In the genomic region with DNA sequence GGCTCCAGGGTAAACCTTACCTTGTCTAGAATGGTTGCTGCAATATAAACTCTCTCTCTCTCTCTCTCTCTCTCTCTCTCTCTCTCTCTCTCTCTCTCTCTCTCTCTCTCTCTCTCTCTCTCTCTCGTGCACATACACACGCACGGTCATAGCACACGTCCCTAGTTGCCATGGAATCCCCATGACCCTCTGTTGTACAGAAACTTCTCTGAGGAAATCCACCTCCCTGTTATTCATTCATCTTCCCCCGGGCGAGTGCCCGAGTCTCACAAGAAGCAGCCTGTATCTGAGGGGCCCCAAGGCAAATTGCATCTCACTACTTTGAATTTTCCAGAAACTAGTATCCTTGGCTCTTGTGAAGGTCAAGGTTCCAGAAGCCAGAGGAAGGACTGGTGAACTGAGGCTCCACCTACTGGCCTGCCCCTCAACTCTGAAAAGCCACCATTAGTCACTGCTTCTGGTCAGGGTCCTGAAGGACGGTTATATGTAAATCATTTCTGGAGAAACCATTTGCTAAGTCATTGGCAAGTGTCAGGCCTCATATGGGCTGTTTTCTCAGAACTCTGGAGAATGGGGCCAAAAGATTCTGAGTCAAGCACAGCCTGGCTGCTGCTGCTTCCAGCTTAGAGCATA, we compare ENCODE assay signal across 19 mouse cellular contexts. TPM values are rescaled to one million over a fixed set of nuclear protein-coding genes. Genes with fewer than 3 reads are reported as not detected.
A peak's percentile ranks its signal among the peaks of the same experiment; 100 is the strongest.
DNase-seq lines count a peak whose midpoint lies in the region; ATAC-seq lines count a peak whose summit lies in the region.
"Had no signal": no experiment of that assay in that cellular context is flagged by ENCODE, and none has a peak within 500 bp of the region (broad histone marks: within the 10 kb centered on the region; RNA-seq: fewer than 3 reads in every experiment).

No protein-coding gene starts in this region.

- peak; percentile 59 for ATAC-seq in megakaryocyte progenitor cell, adult 5-6 weeks (replicated peaks; ENCODE audit: poor library complexity)
- ATAC-seq: hindbrain, embryonic 16.5 days; midbrain, embryonic 16.5 days had no signal

- peak; percentile 70 for DNase-seq in ovary, adult 18-20 months (ENCODE audit: low spot score)
- no peak for DNase-seq in ovary, postnatal 14 days (ENCODE audit: low spot score)
- peak; percentile 50 for DNase-seq in NIH3T3 (ENCODE audit: low read depth)
- DNase-seq in adrenal gland, postnatal 14 days = peak; percentile 68
- no peak for DNase-seq in left cerebral cortex, adult 11 months (ENCODE audit: low spot score)
- DNase-seq in kidney, postnatal 14 days = no peak
- no peak for DNase-seq in layer of hippocampus, postnatal 10 days (ENCODE audit: low spot score in 2 of 2)
- DNase-seq: cerebellum, adult 18-20 months; cerebellum, postnatal 25 days; gastrocnemius, adult 2 months; heart, postnatal 4 days; kidney, adult 8-10 months; kidney, postnatal 25 days; liver, embryonic 13.5 days; lung, embryonic 14.5 days; lung, postnatal 36 days had no signal

RNA-seq across cellular contexts. Expression of a gene that starts 8.1 kb away (rescaled TPM):
- 0.30 and 0.45 TPM in 2 replicates for total RNA-seq in adrenal gland, postnatal 14 days (2021)
- total RNA-seq in megakaryocyte progenitor cell, adult 5-6 weeks (2015) = 1.4 TPM in 2 replicates
- 0.74 and 1.1 TPM in 2 replicates for total RNA-seq in megakaryocyte progenitor cell, adult 5-6 weeks (2017)
- total RNA-seq in layer of hippocampus, postnatal 10 days (2021) = under 1 TPM; 0.47 to 0.73 TPM

Comparison
In these comparisons a context has a peak if more than half of its experiments do, and no peak if none do; other contexts are left out.
1. DNase-seq: peak in ovary, adult 18-20 months (single experiment), NIH3T3 (single experiment) and adrenal gland, postnatal 14 days (single experiment); none in ovary, postnatal 14 days (single experiment), left cerebral cortex, adult 11 months (single experiment), kidney, postnatal 14 days (single experiment) and layer of hippocampus, postnatal 10 days (0 of 2).